Mouse (Mus musculus): ENCODE results near the gene Cutal.

DNA sequence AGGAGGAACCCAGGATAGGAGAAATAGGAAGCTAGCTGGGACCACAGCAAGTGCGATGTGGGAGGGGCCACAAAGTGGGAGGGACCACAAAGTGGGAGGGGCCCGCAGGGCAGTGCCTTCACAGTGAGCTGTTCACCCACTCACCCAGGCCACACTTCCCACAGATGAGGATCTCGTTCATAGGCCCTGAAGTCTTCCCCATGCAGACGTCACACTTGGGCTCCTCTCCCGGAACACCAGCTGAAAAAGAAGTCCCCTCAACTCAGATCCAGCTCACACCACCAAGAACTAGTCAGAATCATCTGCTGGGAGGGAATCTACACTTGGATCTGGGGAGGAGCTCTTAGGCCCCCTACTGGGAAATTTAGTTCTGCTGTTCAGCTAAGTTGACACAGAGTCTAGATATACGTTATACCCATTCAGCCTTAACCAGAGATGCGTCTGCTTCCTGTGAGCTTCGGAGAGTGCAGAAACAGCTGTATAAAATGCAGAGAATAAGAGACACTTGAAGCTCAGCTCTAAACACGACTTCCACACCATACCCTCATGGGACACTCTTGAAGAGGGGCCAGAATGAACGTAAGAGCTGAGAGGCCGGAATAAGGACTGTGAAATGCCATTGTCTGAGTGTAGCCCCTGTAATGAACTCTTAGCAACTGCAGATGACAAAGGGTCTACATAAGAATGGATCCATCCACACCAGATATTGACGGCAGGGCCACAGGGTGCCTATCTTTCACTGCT is 32.8 kb downstream of the Cutal start:
- TF ChIP-seq CTCF (IDR thresholded peaks at IDR 0.05; ENCODE audit: borderline replicate concordance, insufficient read depth, low read depth, low read length) = no peak
- TF ChIP-seq POLR2A (IDR thresholded peaks at IDR 0.05; ENCODE audit: borderline replicate concordance, insufficient read depth, low read length) = no peak

All from cerebellum, adult 2 months (tissue).